Mouse (Mus musculus) hindbrain, embryonic 13.5 days (tissue): Measurements from ENCODE around the gene Pcnx3. TPM values are rescaled to one million over a fixed set of nuclear protein-coding genes. Genes with fewer than 3 reads are reported as not detected.

ENCODE experiments used
- ATAC-seq: fragments of 200-750 bp; cut with Nextera tagmentation; 2 replicates; pipeline ENCODE4 v1.8.0; 2017; ENCODE audit warnings: moderate TSS enrichment; ENCODE audit not compliant: low FRiP score
- H3K27ac ChIP-seq: fragments of 300-500 bp; sonication (generic); 2 replicates; pipeline ENCODE4 v1.5.1; 2015; ENCODE audit warnings: inconsistent platforms, mild to moderate bottlenecking, moderate library complexity
- H3K27me3 ChIP-seq: fragments of 300-500 bp; sonication (generic); 2 replicates; pipeline ENCODE4 v1.6.1; 2015; ENCODE audit warnings: mild to moderate bottlenecking, inconsistent platforms
- H3K36me3 ChIP-seq: fragments of 300-500 bp; sonication (generic); 2 replicates; pipeline ENCODE4 v1.6.1; 2015; ENCODE audit warnings: mild to moderate bottlenecking, inconsistent platforms
- H3K4me1 ChIP-seq: fragments of 300-500 bp; sonication (generic); replicated peaks from 2 replicates; pipeline ENCODE4 v1.6.1; 2015; ENCODE audit warnings: inconsistent platforms
- H3K4me2 ChIP-seq: fragments of 300-500 bp; sonication (generic); 2 replicates; pipeline ENCODE4 v1.6.1; 2015; ENCODE audit warnings: inconsistent platforms, mild to moderate bottlenecking, moderate library complexity
- H3K4me3 ChIP-seq: fragments of 300-500 bp; sonication (generic); 2 replicates; pipeline ENCODE4 v1.5.1; 2015; ENCODE audit warnings: mild to moderate bottlenecking, inconsistent platforms
- H3K9ac ChIP-seq: fragments of 300-500 bp; sonication (generic); 2 replicates; pipeline ENCODE4 v1.6.1; 2015; ENCODE audit warnings: mild to moderate bottlenecking, inconsistent platforms
- H3K9me3 ChIP-seq: fragments of 300-500 bp; sonication (generic); 2 replicates; pipeline ENCODE4 v1.6.1; 2016; ENCODE audit warnings: inconsistent platforms
- WGBS: fragments of 180-500 bp; shearing (Covaris S2); methylation state at CpG from one replicate; pipeline ENCODE4 v1.1.7; 2015; 5-methylcytosine and 5-hydroxymethylcytosine counted together
- microRNA-seq: library from miRNA; unstranded; fragments of <30 nt; microRNA quantifications from one replicate; pipeline ENCODE4, GENCODE M21; 2016
- polyA plus RNA-seq: library from polyadenylated mRNA; unstranded; fragments of >200 nt; fragmentation: Nextera tagmentation; extraction: Ambion mirVana; gene quantifications from 2 replicates; pipeline ENCODE4 v1.2.1, GENCODE M21; 2015

The Pcnx3 gene
- polyA plus RNA-seq, 1 experiment from 2014 or later = 21.3 TPM

DNA sequence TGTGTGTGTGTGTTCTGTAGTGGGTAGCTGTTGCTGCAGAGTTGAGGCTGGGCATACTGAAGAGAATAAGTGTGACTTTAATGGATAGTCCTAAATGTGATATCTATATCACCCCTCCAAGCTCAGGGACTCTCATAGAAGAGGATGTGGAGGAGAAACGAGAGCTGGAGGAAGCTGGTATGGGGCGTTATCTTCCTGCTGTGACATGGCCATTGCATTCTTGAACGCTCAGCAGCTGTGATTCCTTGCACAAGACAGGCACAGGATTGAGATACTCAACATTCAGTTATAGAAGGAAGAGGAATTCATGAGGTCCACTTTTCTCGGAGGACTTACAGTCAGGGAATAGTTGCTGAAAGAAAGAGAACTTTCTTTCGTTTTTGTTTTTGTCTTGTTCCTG lies 66.8 kb downstream of the Pcnx3 start:
- Histone ChIP-seq H3K4me3 (no peak overlapping the region), H3K4me2 (no peak overlapping the region), H3K4me1 (no peaks in the 10 kb centered on the region), H3K27me3 (peaks cover 5% of the 10 kb centered on the region), H3K27ac (no peak overlapping the region), H3K36me3 (no peaks in the 10 kb centered on the region), H3K9me3 (no peaks in the 10 kb centered on the region), H3K9ac (no peak overlapping the region)
- 81% methylated on average over 5 of the region's 5 CpGs for WGBS
- no peak for ATAC-seq

DNA sequence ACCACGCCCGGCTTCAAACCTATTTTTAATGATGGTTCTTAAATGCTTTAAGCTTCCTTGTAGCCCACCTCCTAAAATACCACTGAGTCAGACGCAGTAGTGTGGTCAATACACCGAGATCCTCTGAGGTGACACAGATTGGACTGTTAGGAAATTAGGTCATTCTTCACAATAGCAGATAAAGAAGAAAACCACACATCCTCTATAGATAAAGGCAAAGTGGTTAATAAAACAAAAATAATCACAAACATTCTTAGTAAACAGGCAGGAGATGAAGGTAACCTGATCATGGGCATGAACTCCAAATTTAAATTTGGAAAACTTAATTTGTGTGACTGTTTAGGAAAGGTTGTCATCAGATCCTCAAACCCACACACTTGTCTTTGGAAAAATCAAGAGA lies 68.7 kb downstream of the Pcnx3 start:
- H3K36me3 ChIP-seq = no peaks in the 10 kb centered on the region
- peaks cover 15% of the 10 kb centered on the region for H3K27me3 ChIP-seq
- ATAC-seq = no peak
- H3K4me1 ChIP-seq = no peaks in the 10 kb centered on the region
- 95% methylated on average over 4 of the region's 4 CpGs for WGBS
- H3K4me3 ChIP-seq = no peak overlapping the region
- H3K27ac ChIP-seq = no peak overlapping the region
- H3K4me2 ChIP-seq = no peak overlapping the region
- H3K9ac ChIP-seq = no peak overlapping the region
- H3K9me3 ChIP-seq = no peaks in the 10 kb centered on the region

DNA sequence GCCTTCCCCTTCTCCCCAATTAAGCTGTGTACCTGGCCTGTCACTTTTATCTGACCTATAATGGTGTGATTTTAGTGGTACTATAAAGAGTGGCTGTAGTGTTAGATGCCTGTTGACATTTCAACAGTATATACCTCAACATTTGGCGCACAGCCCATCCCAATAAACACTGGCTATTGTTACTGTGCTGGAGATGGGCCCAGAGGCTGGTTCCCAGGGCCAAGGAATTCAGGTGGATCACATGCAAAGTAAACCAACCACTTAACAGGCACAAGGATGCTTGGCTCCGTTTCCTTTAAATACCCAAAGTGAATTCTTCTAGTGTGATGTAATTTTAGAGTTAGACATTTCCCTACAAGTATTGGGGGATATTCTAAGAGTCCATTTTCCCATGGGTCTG lies 73.8 kb downstream of the Pcnx3 start:
- Histone ChIP-seq H3K36me3 (no peaks in the 10 kb centered on the region), H3K27me3 (peaks cover 28% of the 10 kb centered on the region), H3K4me1 (peaks cover 9% of the 10 kb centered on the region), H3K4me2 (no peak overlapping the region), H3K4me3 (no peak overlapping the region), H3K27ac (no peak overlapping the region), H3K9me3 (no peaks in the 10 kb centered on the region), H3K9ac (no peak overlapping the region)
- 87% methylated on average over 2 of the region's 2 CpGs for WGBS
- ATAC-seq = no peak

Small RNAs within 50 kb of the gene (microRNA-seq; reads per million reads assigned to microRNA genes)
- 1.4 reads per million for gene Mir6987

Other genes with a start within 250 kb of the Pcnx3 start
- gene Fosl1, start 241.4 kb downstream of the Pcnx3 start, polyA plus RNA-seq = 0.48 TPM in 1 of 2 replicates, not detected in the other
- gene Ccdc85b, start 231.0 kb downstream of the Pcnx3 start, polyA plus RNA-seq = 9.6 and 10.2 TPM in 2 replicates
- gene Fibp, start 228.3 kb downstream of the Pcnx3 start, polyA plus RNA-seq = 169 and 179 TPM in 2 replicates
- 5.0 and 5.8 TPM in 2 replicates for gene Ctsw, start 220.4 kb downstream of the Pcnx3 start, polyA plus RNA-seq
- gene Efemp2, start 215.0 kb downstream of the Pcnx3 start, polyA plus RNA-seq = 45.6 and 48.7 TPM in 2 replicates
- 42.6 and 49.7 TPM in 2 replicates for gene Mus81, start 200.5 kb downstream of the Pcnx3 start, polyA plus RNA-seq
- 3,676 and 3,692 TPM in 2 replicates for gene Cfl1, start 198.5 kb downstream of the Pcnx3 start, polyA plus RNA-seq
- 0.58 TPM in 1 of 2 replicates, not detected in the other for gene 1700020D05Rik, start 185.1 kb downstream of the Pcnx3 start, polyA plus RNA-seq
- gene Snx32, start 178.4 kb downstream of the Pcnx3 start, polyA plus RNA-seq = 80.3 and 81.1 TPM in 2 replicates
- 0.21 TPM in 1 of 2 replicates, not detected in the other for gene Ovol1, start 128.3 kb downstream of the Pcnx3 start, polyA plus RNA-seq
- 2.2 and 2.9 TPM in 2 replicates for gene Ap5b1, start 120.9 kb downstream of the Pcnx3 start, polyA plus RNA-seq
- gene Rnaseh2c, start 87.0 kb downstream of the Pcnx3 start, polyA plus RNA-seq = 71.2 and 80.6 TPM in 2 replicates
- gene Kat5, start 78.7 kb downstream of the Pcnx3 start, polyA plus RNA-seq = 77.2 and 79.7 TPM in 2 replicates
- 30.1 and 35.2 TPM in 2 replicates for gene Rela, start 51.4 kb downstream of the Pcnx3 start, polyA plus RNA-seq
- gene Sipa1, start 25.2 kb downstream of the Pcnx3 start, polyA plus RNA-seq = 15.0 and 15.4 TPM in 2 replicates
- gene Map3k11, start 166 bp downstream of the Pcnx3 start, polyA plus RNA-seq = 11.6 and 14.4 TPM in 2 replicates
- 0.44 and 0.63 TPM in 2 replicates for gene Kcnk7, start 15.5 kb upstream of the Pcnx3 start, polyA plus RNA-seq
- gene Ehbp1l1, start 37.4 kb upstream of the Pcnx3 start, polyA plus RNA-seq = 6.7 and 10.1 TPM in 2 replicates
- gene Fam89b, start 40.7 kb upstream of the Pcnx3 start, polyA plus RNA-seq = 184 and 187 TPM in 2 replicates
- gene Ltbp3, start 52.0 kb upstream of the Pcnx3 start, polyA plus RNA-seq = 10.6 and 11.2 TPM in 2 replicates
- 67.6 and 72.4 TPM in 2 replicates for gene Scyl1, start 82.5 kb upstream of the Pcnx3 start, polyA plus RNA-seq
- 17.5 and 19.3 TPM in 2 replicates for gene Frmd8, start 186.4 kb upstream of the Pcnx3 start, polyA plus RNA-seq
- 2.6 and 2.8 TPM in 2 replicates for gene Slc25a45, start 188.9 kb upstream of the Pcnx3 start, polyA plus RNA-seq
- gene Tigd3, start 205.2 kb upstream of the Pcnx3 start, polyA plus RNA-seq = 15.2 and 15.9 TPM in 2 replicates
- 128 and 137 TPM in 2 replicates for gene Dpf2, start 224.1 kb upstream of the Pcnx3 start, polyA plus RNA-seq
- gene Cdc42ep2, start 235.9 kb upstream of the Pcnx3 start, polyA plus RNA-seq = 11.5 and 12.4 TPM in 2 replicates